Mouse (Mus musculus) gonadal fat pad, adult 2 months (tissue): ENCODE measurements around the gene Crtc3. TPM values are rescaled to one million over a fixed set of nuclear protein-coding genes. Genes with fewer than 3 reads are reported as not detected.

Source experiments
- DNase-seq: peaks from one replicate; pipeline ENCODE4 v3.0.0-alpha.2; 2012; ENCODE audit warnings: low read depth
- polyA plus RNA-seq: library from polyadenylated mRNA; depleted of rRNA; stranded (reverse); fragments of >200 nt; gene quantifications from 2 replicates; pipeline ENCODE4 v1.2.3, GENCODE M21; 2012; rRNA removed

The Crtc3 gene
- polyA plus RNA-seq, 1 experiment, result 13.0 TPM

DNA sequence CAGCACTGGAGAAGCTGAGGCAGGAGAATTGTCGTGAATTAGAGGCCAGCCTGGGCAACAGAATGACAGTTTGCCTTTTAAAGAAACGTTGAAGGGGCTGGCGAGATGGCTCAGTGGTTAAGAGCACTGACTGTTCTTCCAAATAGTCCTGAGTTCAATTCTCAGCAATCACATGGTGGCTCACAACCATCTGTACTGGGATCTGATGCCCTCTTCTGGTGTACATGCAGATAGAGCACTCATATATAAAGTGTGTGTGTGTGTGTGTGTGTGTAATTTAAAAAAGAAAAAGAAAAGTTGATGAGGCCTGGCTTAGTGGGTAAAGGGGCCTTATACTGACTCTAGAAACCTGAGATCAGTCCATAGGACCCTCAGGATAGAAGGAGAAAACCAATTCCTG is 133.5 kb downstream of the Crtc3 start:
- DNase-seq, result no peak

DNA sequence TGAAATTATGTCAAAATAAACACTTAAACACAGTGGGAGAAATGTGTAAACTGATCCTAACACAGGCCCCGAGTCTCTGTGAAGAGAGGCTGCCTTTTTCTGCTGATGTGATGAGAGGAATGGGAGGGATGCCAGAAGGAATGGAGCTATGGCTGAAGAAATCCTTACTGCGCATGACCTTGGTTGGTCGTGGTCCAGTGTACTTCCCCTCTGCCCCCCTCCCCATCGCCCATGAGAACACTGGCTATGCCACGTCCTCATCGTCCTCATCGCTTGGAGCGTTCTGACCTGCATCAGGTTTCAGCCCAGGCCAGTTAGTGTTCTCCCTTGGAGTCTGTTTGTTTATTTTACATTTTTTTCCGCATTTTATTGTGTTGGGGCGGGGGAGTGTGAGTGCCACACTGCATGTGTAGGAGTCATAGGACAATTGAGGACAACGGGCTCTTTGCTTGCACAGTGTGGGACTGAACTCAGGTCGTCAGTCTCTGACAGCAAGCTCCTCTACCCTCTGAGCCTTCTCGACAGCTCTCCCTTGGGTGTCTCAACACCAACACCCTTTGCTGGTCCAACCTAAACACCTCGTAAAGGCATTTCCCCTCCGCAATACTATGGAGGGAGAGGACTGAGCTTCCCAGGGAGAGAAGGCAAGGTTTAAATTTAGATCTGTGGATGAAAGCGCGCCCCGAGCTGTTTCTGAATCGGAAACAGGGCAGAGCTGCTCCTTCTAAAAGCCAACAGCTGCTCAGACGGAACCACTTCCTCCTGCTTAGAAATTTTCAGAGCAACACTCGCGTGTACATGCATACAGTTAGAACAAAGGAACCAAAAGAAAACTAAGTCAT is 134.3 kb downstream of the Crtc3 start:
- no peak for DNase-seq

DNA sequence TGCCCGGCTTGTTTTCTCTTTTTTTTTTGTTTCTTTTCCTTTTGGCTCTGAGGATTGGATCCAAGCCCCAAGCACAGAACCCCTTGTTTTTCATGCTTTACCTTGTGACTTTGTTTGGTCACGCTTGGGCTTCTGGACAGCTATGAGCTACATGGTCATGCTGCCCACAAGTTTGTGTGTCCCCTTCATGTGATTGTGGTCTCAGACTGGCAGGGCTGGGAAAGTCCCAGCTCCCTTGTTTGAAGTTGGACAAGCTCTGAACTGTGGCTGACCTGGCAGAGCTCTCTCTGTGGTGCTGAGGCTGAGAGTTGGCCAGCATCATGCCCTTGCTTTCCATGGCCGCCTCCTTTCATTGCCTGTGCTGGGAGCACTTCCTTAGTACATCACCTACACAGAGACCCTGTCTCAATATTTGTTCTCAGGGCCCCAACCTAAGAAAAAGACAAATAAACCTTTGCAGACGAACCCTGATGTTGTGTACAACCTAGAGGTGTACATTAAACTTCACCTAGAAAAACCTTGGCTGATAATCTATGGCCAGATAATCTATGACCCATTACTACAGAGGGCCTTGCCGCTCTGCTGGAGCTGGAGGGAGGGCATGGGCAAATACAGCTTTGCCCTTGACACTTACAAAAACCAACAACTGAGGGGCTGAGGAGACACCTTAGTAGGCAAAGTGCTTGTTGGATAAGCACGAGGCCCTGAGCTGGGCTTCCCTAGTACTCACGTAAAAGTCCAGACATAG is 140.0 kb downstream of the Crtc3 start:
- DNase-seq, result no peak

DNA sequence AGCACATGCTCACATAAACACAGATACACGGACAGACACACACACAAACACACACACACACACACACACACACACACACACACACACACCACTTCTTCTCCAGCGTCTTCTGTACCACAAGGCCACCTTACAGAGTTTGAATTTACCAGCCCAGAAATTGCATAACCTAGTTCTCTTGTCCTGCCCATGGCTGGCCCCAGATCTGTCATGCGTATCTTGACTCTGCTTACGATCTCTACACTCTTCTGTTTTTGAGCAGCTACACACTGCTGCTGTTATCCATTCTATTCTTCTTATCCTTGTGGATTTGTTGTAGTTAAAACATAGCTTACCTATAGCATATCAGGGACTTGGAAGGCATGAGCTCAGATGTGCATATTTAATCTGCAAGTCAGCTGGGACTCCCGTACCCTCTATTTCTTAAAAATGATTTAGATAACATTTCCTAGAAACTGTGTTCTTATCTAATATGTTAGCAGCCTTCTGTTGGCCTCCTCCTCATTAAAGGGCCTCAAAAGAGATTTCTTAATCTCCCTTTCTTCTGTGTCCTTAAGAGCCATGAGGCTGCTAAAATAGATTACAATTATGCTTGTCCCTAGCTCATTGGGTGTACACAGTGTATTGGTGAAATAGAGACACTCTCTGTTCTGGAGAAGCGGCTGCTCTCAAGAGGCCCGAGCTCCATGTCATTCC is 146.4 kb downstream of the Crtc3 start:
- DNase-seq, result no peak

DNA sequence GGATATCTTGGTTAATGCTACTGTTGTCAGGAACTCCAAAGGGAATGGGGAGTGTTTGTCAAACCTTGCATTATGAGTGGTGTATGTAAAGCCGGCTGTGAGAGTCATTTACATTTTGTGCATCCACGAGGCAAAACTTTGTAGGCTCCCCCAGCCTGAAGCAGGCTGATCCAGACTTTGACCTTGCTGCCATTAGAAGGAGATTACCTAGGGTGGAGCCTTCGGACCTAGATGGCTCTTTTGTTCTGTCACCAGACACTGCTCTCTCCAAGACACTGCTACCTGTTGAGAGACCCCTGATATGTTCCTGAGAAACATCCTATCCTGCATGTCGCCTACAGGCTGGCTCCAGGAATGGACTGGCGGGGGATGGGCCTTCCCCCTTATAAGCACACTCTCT is 149.1 kb downstream of the Crtc3 start:
- DNase-seq, result no peak

Other genes starting within 250 kb of the Crtc3 start
- gene Blm, start 153.8 kb downstream of the Crtc3 start, polyA plus RNA-seq, result 1.7 and 2.1 TPM in 2 replicates
- 48.9 and 54.4 TPM in 2 replicates for gene Iqgap1, start 137.1 kb upstream of the Crtc3 start, polyA plus RNA-seq
- 3.0 and 5.0 TPM in 2 replicates for gene Zscan2, start 172.0 kb upstream of the Crtc3 start, polyA plus RNA-seq
- gene Wdr73, start 212.4 kb upstream of the Crtc3 start, polyA plus RNA-seq, result 13.6 and 14.2 TPM in 2 replicates
- 9.5 and 12.2 TPM in 2 replicates for gene Nmb, start 216.2 kb upstream of the Crtc3 start, polyA plus RNA-seq